Mouse (Mus musculus): ENCODE data around the gene Pias4.

- TF ChIP-seq POLR2A (IDR thresholded peaks at IDR 0.05; ENCODE audit: control insufficient read depth, extremely low read depth, insufficient read depth, low read length, poor library complexity), result peak; percentile 84
- TF ChIP-seq CTCF (IDR thresholded peaks at IDR 0.05; ENCODE audit: borderline replicate concordance, control insufficient read depth, extremely low read depth, insufficient read depth, low read length, poor library complexity), result no peak
Measured at GRCm38 (mm10) chr10:81182336-81183333, 14.9 kb upstream of the Pias4 start, which contains the start of gene Dapk3.
